Mouse (Mus musculus): ENCODE measurements around the gene Sri. TPM values are rescaled to one million over a fixed set of nuclear protein-coding genes. Genes with fewer than 3 reads are reported as not detected.
"Not testable (repeated sequence)": the region's sequence is repeated elsewhere in the genome, so short reads cannot be mapped to it uniquely, and the experiment has no call there.

The Sri gene
- polyA plus RNA-seq (2016; fragmentation: Nextera tagmentation; extraction: Ambion mirVana) = 232 and 242 TPM in 2 replicates

DNA sequence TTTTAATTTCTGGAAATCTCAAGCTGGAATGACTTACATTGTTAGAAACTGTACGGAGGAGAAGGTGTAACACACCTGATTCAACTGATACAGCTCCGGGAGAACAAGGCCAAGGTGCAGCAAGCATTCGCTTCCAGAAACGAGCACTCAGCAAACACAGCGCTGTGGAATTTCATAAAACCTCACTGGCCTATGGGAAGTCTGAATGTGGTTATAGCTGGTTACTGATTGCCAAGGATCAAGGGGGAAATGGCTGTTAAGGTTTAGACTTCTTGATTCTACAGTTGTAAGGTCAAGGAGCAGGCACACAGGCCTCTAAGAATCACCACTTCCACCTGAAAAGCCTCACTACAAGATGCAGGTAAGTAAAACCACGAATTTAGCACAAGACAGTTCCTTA lies at the start of gene Sri:
Gene Sri (plus strand): TSS at position 224 of the 400 bp plus-strand sequence.
- H3K27ac ChIP-seq = no peak within 1 kb of the TSS
- H3K4me1 ChIP-seq = 0 out of 2 replicates have a peak, but pooled peaks cover 3% of the 10 kb centered on the region
- no peaks in the 10 kb centered on the region for H3K9me3 ChIP-seq (replicated peaks)
- H3K27me3 ChIP-seq (replicated peaks) = no peaks in the 10 kb centered on the region
- H3K36me3 ChIP-seq = no peaks in the 10 kb centered on the region
- H3K4me2 ChIP-seq = no peak within 1 kb of the TSS
- ATAC-seq = no peak
- no peak within 1 kb of the TSS for H3K4me3 ChIP-seq
- no peak within 1 kb of the TSS for H3K9ac ChIP-seq
- WGBS (ENCODE audit: insufficient replicate concordance) = 70% methylated on average over 6 of the region's 6 CpGs

DNA sequence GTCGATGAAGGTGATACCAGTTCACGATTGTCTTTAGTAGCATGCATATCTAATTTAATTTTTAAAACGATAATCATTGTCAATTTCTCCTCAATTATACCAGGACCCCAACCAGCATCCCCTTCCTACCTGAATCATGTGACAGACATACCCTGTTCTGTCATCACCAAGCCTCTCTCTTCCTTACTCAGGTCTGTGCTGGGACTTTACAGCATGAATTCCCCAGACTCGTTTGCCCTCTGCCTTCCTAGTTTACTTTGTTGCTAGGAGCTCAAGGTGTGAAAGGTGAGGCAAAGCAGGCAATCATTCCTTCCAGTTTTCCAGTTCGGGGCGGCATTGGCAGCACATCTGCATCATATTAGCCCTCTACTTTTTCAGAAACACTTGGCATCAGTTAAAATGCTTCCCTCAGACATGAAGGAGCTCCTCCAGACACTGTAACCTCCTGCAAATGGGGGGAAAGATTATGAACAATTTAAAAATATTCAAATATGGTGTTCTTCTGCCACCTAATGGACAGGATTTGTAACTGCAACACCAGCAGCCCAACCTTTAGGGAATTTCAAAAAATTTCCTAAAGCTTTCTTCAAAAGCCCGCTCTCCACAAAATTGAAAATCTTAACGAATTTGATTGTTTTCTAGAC lies 49.4 kb upstream of the Sri start:
- Histone ChIP-seq H3K4me3 (no peak overlapping the region), H3K9me3 (replicated peaks) (no peaks in the 10 kb centered on the region), H3K9ac (no peak overlapping the region), H3K4me2 (no peak overlapping the region), H3K4me1 (no peaks in the 10 kb centered on the region), H3K36me3 (no peaks in the 10 kb centered on the region), H3K27ac (no peak overlapping the region), H3K27me3 (replicated peaks) (no peaks in the 10 kb centered on the region)
- no peak for ATAC-seq
- WGBS (ENCODE audit: insufficient replicate concordance) = 43% methylated on average over 8 of the region's 8 CpGs

DNA sequence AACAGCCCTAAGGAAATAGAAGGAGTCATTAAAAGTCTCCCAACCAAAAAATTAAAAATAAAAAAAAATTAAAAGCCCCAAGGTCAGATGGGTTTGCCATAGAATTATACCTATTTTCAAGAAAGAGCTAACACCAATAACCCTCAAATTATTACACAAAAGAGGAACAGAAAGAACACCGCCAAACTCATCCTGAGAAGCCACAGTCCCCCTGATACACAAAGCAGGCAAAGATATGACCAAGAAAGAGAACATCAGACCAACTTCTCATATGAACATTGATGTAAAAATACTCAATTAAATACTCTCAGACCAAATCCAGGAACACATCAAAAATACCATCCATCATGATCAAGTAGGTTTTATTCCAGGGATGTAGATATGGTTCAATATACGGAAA lies 48.8 kb upstream of the Sri start:
- no peaks in the 10 kb centered on the region for H3K9me3 ChIP-seq (replicated peaks)
- no peak overlapping the region for H3K4me2 ChIP-seq
- no peak overlapping the region for H3K27ac ChIP-seq
- no peak for ATAC-seq
- WGBS (ENCODE audit: insufficient replicate concordance) = 85% methylated on average over 2 of the region's 2 CpGs
- H3K27me3 ChIP-seq (replicated peaks) = no peaks in the 10 kb centered on the region
- no peaks in the 10 kb centered on the region for H3K36me3 ChIP-seq
- no peaks in the 10 kb centered on the region for H3K4me1 ChIP-seq
- no peak overlapping the region for H3K4me3 ChIP-seq
- no peak overlapping the region for H3K9ac ChIP-seq

DNA sequence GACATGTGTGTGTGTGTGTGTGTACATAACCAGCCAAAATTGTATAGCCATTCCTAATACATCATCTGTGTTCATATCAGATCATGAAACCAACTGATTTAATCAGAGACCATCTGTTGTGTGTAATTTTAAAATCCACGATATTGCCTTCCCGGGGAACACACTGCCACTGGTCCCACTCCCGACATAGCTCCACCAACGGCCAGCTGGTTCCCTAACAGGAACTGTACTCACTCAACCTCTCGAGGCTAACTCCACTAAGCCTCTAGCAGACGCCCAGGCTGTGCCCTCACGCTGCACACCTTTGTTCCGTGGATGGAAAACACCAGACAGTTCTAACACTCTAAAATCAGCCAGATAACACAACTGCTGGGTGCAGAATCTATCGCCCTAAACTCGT lies 45.4 kb upstream of the Sri start:
- no peaks in the 10 kb centered on the region for H3K27me3 ChIP-seq (replicated peaks)
- H3K4me3 ChIP-seq = no peak overlapping the region
- H3K4me2 ChIP-seq = no peak overlapping the region
- H3K4me1 ChIP-seq = no peaks in the 10 kb centered on the region
- H3K27ac ChIP-seq = no peak overlapping the region
- 70% methylated on average over 10 of the region's 10 CpGs for WGBS (ENCODE audit: insufficient replicate concordance)
- no peak for ATAC-seq
- no peak overlapping the region for H3K9ac ChIP-seq
- H3K36me3 ChIP-seq = no peaks in the 10 kb centered on the region
- no peaks in the 10 kb centered on the region for H3K9me3 ChIP-seq (replicated peaks)

GRCm38 (mm10) chr5:8002827-8003226 lies 43.1 kb upstream of the Sri start:
- H3K9ac ChIP-seq = no peak overlapping the region
- no peaks in the 10 kb centered on the region for H3K36me3 ChIP-seq
- ATAC-seq = no peak
- H3K27ac ChIP-seq = no peak overlapping the region
- H3K9me3 ChIP-seq (replicated peaks) = 0 out of 2 replicates have a peak, but pooled peaks cover 4% of the 10 kb centered on the region
- no peak overlapping the region for H3K4me3 ChIP-seq
- H3K27me3 ChIP-seq (replicated peaks) = no peaks in the 10 kb centered on the region
- no peaks in the 10 kb centered on the region for H3K4me1 ChIP-seq
- no peak overlapping the region for H3K4me2 ChIP-seq

DNA sequence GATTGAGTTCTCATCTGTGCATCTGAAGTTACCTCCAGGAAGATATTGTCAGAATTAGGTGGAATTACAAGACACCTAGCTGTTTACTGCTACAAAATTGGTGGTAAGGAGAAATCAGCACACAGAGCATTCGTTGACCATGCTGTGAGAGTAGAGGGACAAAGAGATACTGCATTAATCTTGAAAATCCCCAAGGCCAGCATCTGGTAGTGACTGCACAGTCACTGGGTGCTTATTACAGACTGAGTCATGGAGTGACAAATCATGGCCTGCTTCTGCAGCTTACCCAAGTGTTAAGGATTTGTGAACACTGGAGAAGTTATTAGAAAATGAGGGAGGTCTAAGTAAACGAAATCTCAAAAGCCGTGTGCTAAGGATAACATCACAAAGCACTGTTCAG lies 32.6 kb upstream of the Sri start:
- Histone ChIP-seq H3K36me3 (no peaks in the 10 kb centered on the region), H3K4me2 (no peak overlapping the region), H3K4me3 (no peak overlapping the region), H3K27ac (no peak overlapping the region), H3K4me1 (no peaks in the 10 kb centered on the region), H3K9ac (no peak overlapping the region), H3K9me3 (replicated peaks) (no peaks in the 10 kb centered on the region), H3K27me3 (replicated peaks) (no peaks in the 10 kb centered on the region)
- no peak for ATAC-seq
- WGBS (ENCODE audit: insufficient replicate concordance) = 54% methylated on average over 3 of the region's 3 CpGs

GRCm38 (mm10) chr5:8034596-8034995 lies 11.3 kb upstream of the Sri start:
- not testable (repeated sequence) for H3K4me2 ChIP-seq; H3K4me1 ChIP-seq; H3K27me3 ChIP-seq (replicated peaks); ATAC-seq; H3K9me3 ChIP-seq (replicated peaks); H3K9ac ChIP-seq; H3K4me3 ChIP-seq; H3K27ac ChIP-seq; H3K36me3 ChIP-seq
- 82% methylated on average over 6 of the region's 6 CpGs for WGBS (ENCODE audit: insufficient replicate concordance)

DNA sequence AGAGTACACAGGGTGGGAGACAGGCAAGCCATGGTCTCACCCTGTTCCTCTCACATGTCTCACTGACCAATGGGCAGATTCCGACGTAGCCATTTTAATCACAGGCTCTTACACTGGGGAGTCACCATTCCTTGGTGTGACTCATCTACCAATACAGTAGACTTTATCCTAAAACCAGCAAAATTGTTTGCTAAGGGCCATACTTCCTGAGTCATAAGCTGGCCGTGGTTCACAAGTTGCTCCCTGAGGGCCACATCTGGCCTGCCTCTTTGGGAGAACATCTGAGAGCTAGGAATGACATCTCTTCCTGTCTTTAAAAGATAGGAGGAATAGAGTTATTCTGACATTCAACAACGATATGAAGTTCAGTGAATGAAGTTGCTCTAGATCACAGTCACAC lies 7.9 kb downstream of the Sri start:
- H3K4me3 ChIP-seq = no peak overlapping the region
- no peak overlapping the region for H3K4me2 ChIP-seq
- ATAC-seq = no peak
- peaks cover 10% of the 10 kb centered on the region for H3K36me3 ChIP-seq
- no peaks in the 10 kb centered on the region for H3K27me3 ChIP-seq (replicated peaks)
- no peaks in the 10 kb centered on the region for H3K9me3 ChIP-seq (replicated peaks)
- no peak overlapping the region for H3K9ac ChIP-seq
- H3K4me1 ChIP-seq = peaks cover 30% of the 10 kb centered on the region
- 83% methylated on average over 4 of the region's 4 CpGs for WGBS (ENCODE audit: insufficient replicate concordance)
- H3K27ac ChIP-seq = no peak overlapping the region

- ATAC-seq = peak; percentile 19; the same call in 1 of the 2 replicates
Measured at GRCm38 (mm10) chr5:8055721-8056129, 9.8 kb downstream of the Sri start.

DNA sequence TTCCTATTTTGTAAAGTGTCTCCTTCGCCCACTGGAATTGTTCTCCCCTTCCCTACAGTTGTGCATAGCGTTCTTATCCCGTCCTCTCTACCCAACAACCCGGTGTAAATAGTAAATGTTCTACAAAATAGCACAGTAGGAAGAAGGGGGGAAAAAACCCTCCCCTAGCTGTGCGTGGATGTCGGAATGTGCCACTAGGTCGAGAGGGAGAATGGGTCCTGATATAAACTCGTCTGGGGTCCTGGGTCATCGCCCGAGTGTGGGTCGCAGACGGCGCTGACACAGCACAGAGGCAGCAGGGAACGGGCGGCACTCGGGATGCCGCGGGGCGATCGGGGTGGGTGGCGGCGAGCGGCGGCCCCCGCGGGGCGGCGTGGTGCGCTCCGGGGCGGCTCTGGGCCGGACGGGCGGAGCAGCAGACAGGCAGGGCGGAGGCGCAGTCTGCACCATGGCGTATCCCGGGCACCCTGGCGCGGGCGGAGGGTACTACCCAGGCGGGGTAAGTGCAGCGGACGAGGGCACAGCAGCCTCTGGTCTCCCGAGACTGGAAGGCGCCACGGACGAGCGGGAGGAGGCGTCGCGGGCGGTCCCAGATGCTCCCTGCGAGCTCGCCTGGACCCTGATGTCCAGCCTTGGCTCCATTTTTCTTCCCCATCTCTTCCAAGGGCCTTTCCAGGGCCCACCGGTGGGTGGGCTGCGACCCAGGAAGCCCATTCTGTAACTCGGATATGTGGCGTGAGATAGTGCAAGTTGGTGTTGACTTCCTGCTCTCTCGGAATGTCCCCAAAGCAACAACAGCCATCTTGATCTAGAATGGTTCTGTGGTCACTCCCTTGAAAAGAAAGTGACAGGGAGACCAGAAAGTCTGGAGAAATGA lies 10.5 kb downstream of the Sri start:
- Histone ChIP-seq H3K36me3 (peaks cover 33% of the 10 kb centered on the region), H3K27ac (peak overlapping the region; percentile 92), H3K4me3 (peak overlapping the region; percentile 88), H3K4me1 (peaks cover 28% of the 10 kb centered on the region), H3K9ac (peak overlapping the region; percentile 94), H3K27me3 (replicated peaks) (no peaks in the 10 kb centered on the region), H3K9me3 (replicated peaks) (no peaks in the 10 kb centered on the region), H3K4me2 (peak overlapping the region; percentile 72)
- peak; percentile 99 for ATAC-seq
- under 1% methylated on average over 60 of the region's 60 CpGs for WGBS (ENCODE audit: insufficient replicate concordance)

More at GRCm38 (mm10) chr5:8055721-8056129, 9.8 kb downstream of the Sri start:
- peak overlapping the region; percentile 94 for H3K9ac ChIP-seq
- peaks cover 27% of the 10 kb centered on the region for H3K36me3 ChIP-seq
- H3K9me3 ChIP-seq (replicated peaks) = no peaks in the 10 kb centered on the region
- H3K27me3 ChIP-seq (replicated peaks) = no peaks in the 10 kb centered on the region
- H3K4me1 ChIP-seq = peaks cover 28% of the 10 kb centered on the region
- peak overlapping the region; percentile 72 for H3K4me2 ChIP-seq
- 43% methylated on average over 8 of the region's 8 CpGs for whole genome bisulfite sequencing (ENCODE audit: insufficient replicate concordance)
- H3K4me3 ChIP-seq = peak overlapping the region; percentile 88
- peak overlapping the region; percentile 92 for H3K27ac ChIP-seq

DNA sequence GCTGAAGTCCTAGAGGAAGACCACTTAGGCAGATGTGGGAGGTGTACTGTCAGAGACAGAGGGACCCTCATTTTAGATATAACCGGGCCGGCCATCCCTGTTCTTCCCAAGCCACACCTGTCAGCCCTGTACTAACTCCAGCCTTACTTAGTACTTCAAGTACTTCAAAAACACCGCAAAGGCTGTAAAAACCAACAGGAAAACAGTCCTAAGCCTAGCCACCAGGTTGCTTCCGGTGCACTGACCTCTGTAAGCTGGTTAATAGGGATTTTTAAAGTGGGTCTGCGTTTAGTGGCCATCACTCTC lies 11.1 kb downstream of the Sri start:
- H3K9me3 ChIP-seq (replicated peaks) = no peaks in the 10 kb centered on the region
- no peaks in the 10 kb centered on the region for H3K27me3 ChIP-seq (replicated peaks)
- peak overlapping the region; percentile 88 for H3K4me3 ChIP-seq
- H3K27ac ChIP-seq = peak overlapping the region; percentile 92
- H3K36me3 ChIP-seq = peaks cover 39% of the 10 kb centered on the region
- WGBS (ENCODE audit: insufficient replicate concordance) = 43% methylated on average over 5 of the region's 5 CpGs
- peak; percentile 30 for ATAC-seq
- peak overlapping the region; percentile 72 for H3K4me2 ChIP-seq
- H3K4me1 ChIP-seq = peaks cover 30% of the 10 kb centered on the region
- H3K9ac ChIP-seq = peak overlapping the region; percentile 94

- Histone ChIP-seq H3K4me2 (peak overlapping the region; percentile 72), H3K36me3 (peaks cover 46% of the 10 kb centered on the region), H3K9ac (peak overlapping the region; percentile 94; the same call in 1 of the 2 replicates), H3K4me1 (peaks cover 38% of the 10 kb centered on the region), H3K27me3 (replicated peaks) (no peaks in the 10 kb centered on the region), H3K27ac (no peak overlapping the region), H3K9me3 (replicated peaks) (no peaks in the 10 kb centered on the region), H3K4me3 (peak overlapping the region; percentile 88)
- WGBS (ENCODE audit: insufficient replicate concordance) = 74% methylated on average over 7 of the region's 7 CpGs
- no peak for ATAC-seq
Measured at GRCm38 (mm10) chr5:8058056-8058455, 12.2 kb downstream of the Sri start.
